Mouse (Mus musculus) ES-Bruce4 (cell line): ENCODE measurements around the gene Tex11. TPM values are rescaled to one million over a fixed set of nuclear protein-coding genes. Genes with fewer than 3 reads are reported as not detected.

Experiments
- H3K27ac ChIP-seq: 2 replicates; pipeline ENCODE4 v1.5.1; 2012; ENCODE audit warnings: low read length, inconsistent platforms; ENCODE audit not compliant: insufficient read depth
- H3K27me3 ChIP-seq: 2 replicates; pipeline ENCODE4 v1.6.1; 2012; ENCODE audit warnings: mild to moderate bottlenecking, low read length, inconsistent platforms; ENCODE audit not compliant: control insufficient read depth, poor library complexity, insufficient read depth, severe bottlenecking
- H3K36me3 ChIP-seq: 2 replicates; pipeline ENCODE4 v1.6.1; 2012; ENCODE audit warnings: inconsistent platforms, mild to moderate bottlenecking, low read length, moderate library complexity; ENCODE audit not compliant: control insufficient read depth, poor library complexity, insufficient read depth, severe bottlenecking
- H3K4me1 ChIP-seq: one replicate; pipeline ENCODE4 v1.8.1; 2011; ENCODE audit warnings: low read length; ENCODE audit not compliant: control insufficient read depth, insufficient read depth
- H3K4me3 ChIP-seq: 2 replicates; pipeline ENCODE4 v1.5.1; 2011; ENCODE audit warnings: low read depth, mild to moderate bottlenecking, low read length
- H3K9ac ChIP-seq: 2 replicates; pipeline ENCODE4 v1.6.1; 2012; ENCODE audit warnings: low read depth, mild to moderate bottlenecking, inconsistent platforms; ENCODE audit not compliant: poor library complexity, severe bottlenecking
- H3K9me3 ChIP-seq: replicated peaks from 2 replicates; pipeline ENCODE4 v1.6.1; 2012; ENCODE audit warnings: mild to moderate bottlenecking, low read length, inconsistent platforms; ENCODE audit not compliant: control insufficient read depth, poor library complexity, insufficient read depth, severe bottlenecking
- CTCF ChIP-seq: IDR thresholded peaks from one replicate; pipeline ENCODE4 v1.8.1; 2011; ENCODE audit warnings: low read depth, low read length
- EP300 ChIP-seq: IDR thresholded peaks from 2 replicates; pipeline ENCODE4 v1.6.1; 2011; ENCODE audit warnings: low read depth, low read length; ENCODE audit not compliant: insufficient read depth
- POLR2A ChIP-seq: IDR thresholded peaks from one replicate; pipeline ENCODE4 v1.8.1; 2011; ENCODE audit warnings: low read length; ENCODE audit not compliant: insufficient read depth
- polyA plus RNA-seq: library from polyadenylated mRNA; stranded (reverse); fragments of >200 nt; gene quantifications from 2 replicates; pipeline ENCODE4 v1.2.4, GENCODE M21; 2011; ENCODE audit warnings: low read depth; ENCODE audit not compliant: missing spikeins, insufficient read depth, insufficient read length

Gene Tex11
- polyA plus RNA-seq, 1 experiment: 1.8 TPM

DNA sequence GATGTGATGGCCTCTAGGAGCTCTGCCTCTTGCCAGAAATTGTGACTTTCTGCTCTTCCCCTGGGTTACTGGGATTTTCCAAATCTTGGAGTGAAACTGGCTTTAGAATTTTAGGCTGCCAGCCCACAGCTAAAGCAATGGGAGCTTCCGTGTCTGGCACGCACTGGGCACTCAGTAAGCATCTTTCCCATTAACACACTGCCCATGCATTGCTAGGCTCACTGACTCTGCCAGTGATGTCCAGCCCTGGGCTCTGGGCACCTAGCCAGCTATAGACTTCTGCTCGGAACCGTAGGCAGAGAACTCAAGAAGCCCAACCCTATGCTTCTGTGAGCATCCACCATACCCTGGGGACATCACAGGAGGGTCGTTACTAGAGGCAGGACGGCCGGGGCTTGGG lies 243.7 kb downstream of the Tex11 start:
- H3K4me1 ChIP-seq: no peaks in the 10 kb centered on the region
- peaks cover 4% of the 10 kb centered on the region for H3K36me3 ChIP-seq
- H3K27me3 ChIP-seq: no peaks in the 10 kb centered on the region
- no peak for TF ChIP-seq POLR2A
- no peak for TF ChIP-seq CTCF
- TF ChIP-seq EP300: no peak
- H3K9me3 ChIP-seq: no peaks in the 10 kb centered on the region
- no peak overlapping the region for H3K27ac ChIP-seq
- no peak overlapping the region for H3K9ac ChIP-seq
- no peak overlapping the region for H3K4me3 ChIP-seq

DNA sequence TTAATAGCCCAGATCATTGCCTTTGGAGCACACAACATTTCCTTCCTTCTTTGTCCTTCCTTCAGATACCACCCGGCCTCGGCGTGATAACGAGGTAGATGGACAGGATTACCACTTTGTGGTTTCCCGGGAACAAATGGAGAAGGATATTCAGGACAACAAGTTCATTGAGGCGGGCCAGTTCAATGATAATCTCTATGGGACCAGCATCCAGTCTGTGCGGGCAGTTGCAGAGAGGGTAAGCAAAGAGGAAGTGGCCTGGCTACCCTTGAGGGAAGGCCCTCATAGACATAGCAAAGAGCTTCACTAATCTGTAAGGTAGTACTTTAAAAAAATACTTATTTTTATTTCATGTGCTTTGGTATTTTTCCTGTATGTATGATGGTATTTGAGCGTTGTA lies 245.3 kb downstream of the Tex11 start:
- no peaks in the 10 kb centered on the region for H3K4me1 ChIP-seq
- H3K36me3 ChIP-seq: peaks cover 4% of the 10 kb centered on the region
- TF ChIP-seq EP300: no peak
- no peak overlapping the region for H3K9ac ChIP-seq
- H3K9me3 ChIP-seq: no peaks in the 10 kb centered on the region
- no peak overlapping the region for H3K4me3 ChIP-seq
- no peaks in the 10 kb centered on the region for H3K27me3 ChIP-seq
- H3K27ac ChIP-seq: no peak overlapping the region

DNA sequence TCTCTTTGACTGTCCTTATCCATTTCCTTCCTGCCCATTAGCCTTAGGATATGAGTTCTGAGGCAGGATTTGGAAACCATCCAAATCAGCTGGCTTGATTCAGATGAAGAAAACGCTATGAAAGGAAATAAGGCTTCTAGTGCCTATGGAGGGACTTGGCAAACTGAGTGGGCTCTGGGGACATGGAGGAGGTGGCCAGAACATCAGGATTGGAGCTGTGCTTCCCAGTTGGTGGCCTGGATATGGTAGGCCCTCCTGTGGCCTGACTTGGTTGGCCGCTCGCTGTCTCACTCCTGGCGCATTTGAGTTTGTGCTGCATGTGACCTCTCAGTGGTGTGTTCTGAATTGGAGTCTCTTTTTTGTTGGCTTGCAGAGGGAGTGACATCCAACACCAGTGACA lies 248.3 kb downstream of the Tex11 start:
- Histone ChIP-seq H3K9ac (no peak overlapping the region), H3K36me3 (peaks cover 3% of the 10 kb centered on the region), H3K4me3 (no peak overlapping the region), H3K9me3 (no peaks in the 10 kb centered on the region), H3K4me1 (no peaks in the 10 kb centered on the region), H3K27ac (no peak overlapping the region), H3K27me3 (no peaks in the 10 kb centered on the region)
- TF ChIP-seq EP300 (no peak), CTCF (no peak), POLR2A (no peak)

DNA sequence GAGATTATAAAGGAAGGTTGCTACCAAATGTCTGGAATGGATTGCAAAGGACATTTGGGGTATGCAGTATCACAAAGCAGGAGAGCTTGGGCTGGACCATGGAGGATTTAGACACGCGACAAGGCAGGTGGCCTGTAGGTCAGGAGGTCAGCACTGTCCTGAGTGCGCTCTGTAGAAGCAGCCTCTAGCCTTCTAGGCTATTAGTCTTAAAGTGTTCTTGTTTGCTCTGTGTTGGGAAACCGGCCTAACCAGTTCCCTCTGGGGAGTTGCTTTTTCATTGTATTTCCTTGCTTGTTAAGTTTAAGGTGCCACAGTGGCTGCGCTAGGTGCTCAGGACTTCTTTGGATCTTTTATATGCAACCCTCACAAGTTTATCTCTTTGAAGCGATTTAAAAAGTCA lies 257.4 kb downstream of the Tex11 start:
- 0 out of 2 replicates have a peak, but pooled peaks have one; percentile 63 for TF ChIP-seq EP300
- no peak for TF ChIP-seq POLR2A
- H3K4me1 ChIP-seq: peaks cover 2% of the 10 kb centered on the region
- no peaks in the 10 kb centered on the region for H3K27me3 ChIP-seq
- H3K36me3 ChIP-seq: peaks cover under 1% of the 10 kb centered on the region; the same call in 1 of the 2 replicates
- no peak overlapping the region for H3K4me3 ChIP-seq
- no peak overlapping the region for H3K9ac ChIP-seq
- H3K27ac ChIP-seq: peak overlapping the region; percentile 85
- no peaks in the 10 kb centered on the region for H3K9me3 ChIP-seq

DNA sequence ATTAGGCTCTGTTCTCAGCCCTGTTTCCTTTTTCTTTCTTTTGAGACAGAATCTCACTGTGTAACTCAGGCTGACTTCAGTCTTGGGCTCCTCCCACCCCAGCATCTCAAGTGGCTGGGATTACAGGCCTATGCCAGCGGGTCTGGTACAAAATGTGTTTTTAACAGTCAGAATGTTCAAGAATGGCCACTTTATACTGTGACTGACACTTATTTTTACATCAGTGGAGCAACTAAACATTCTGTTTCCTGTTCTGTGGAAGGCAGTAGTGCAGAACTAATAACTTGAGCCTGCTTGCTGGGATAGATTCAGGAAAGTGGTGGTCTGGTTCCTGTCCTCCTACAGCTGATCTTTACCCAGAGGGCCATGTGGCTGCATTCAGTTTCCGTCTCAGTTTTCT lies 258.8 kb downstream of the Tex11 start:
- Histone ChIP-seq H3K27ac (peak overlapping the region; percentile 77), H3K9me3 (no peaks in the 10 kb centered on the region), H3K9ac (no peak overlapping the region), H3K36me3 (no peaks in the 10 kb centered on the region; the same call in 1 of the 2 replicates), H3K4me3 (no peak overlapping the region), H3K27me3 (no peaks in the 10 kb centered on the region), H3K4me1 (peaks cover 5% of the 10 kb centered on the region)
- TF ChIP-seq EP300 (no peak), CTCF (no peak), POLR2A (no peak)

DNA sequence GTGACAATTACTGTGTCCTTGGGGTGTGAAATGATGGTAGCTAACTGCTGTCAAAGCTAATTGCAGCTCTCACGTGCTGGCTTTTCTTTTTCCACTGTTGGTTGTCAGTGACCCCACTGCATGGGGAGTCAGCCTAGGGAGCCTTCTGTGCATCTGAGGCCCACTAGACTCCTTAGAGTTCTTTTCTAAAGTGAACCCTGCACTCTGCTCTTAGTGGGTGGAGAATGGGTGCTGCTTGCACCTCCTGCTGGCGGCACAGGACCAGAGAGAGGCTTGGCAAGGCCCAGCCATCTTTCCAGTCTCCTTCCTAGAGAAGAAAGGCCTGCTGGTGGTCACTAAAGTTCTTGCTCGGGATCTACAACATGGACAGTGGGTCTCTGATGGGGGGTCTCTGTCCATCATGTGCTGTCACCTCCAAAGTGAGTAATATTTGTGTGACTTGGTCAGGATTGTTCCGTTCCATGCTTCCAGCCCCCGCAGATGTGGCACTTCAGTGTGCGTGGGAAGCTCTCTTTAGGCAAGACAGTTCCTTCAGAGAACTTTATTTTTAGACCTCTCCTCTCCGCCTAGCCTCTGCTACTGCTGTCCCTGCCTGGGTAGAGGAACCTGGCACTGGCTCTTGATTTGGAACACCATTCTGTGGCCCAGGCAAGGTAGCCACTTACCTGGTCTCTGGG lies 261.5 kb downstream of the Tex11 start:
- Histone ChIP-seq H3K27me3 (no peaks in the 10 kb centered on the region), H3K4me1 (peaks cover 11% of the 10 kb centered on the region), H3K27ac (no peak overlapping the region), H3K36me3 (no peaks in the 10 kb centered on the region; the same call in 1 of the 2 replicates), H3K9me3 (no peaks in the 10 kb centered on the region), H3K9ac (no peak overlapping the region), H3K4me3 (no peak overlapping the region)
- TF ChIP-seq CTCF (no peak), EP300 (no peak), POLR2A (no peak)
